Mouse (Mus musculus): ENCODE measurements around the gene Emp3.
"Not testable (repeated sequence)": the region's sequence is repeated elsewhere in the genome, so short reads cannot be mapped to it uniquely, and the experiment has no call there.

The Emp3 gene

GRCm38 (mm10) chr7:45921242-45921621 is at the start of gene Emp3:
Gene Emp3, minus strand, starts transcription at chr7:45921404.
- DNase-seq: no peak

- DNase-seq: no peak
Observed at GRCm38 (mm10) chr7:45956611-45957010, 35.4 kb upstream of the Emp3 start.

DNA sequence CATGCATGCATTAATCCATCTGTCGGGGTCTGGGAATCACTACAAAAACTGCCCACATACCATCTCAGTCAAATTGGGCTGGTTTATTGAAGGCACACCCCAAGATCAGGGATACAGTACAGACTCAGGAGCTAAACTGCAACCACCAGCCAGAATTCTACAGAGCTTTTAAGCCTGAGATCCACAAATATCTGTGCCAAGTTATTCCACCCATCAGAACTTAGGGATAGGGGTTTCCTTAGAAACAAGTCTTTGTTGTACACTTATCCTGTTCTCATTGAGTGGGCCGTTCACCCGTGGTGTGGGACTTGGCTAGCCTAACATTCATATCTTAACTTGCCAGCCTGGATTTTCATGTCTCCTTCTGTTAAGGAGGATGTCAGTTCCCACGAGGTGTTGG is 27.9 kb upstream of the Emp3 start:
- DNase-seq: no peak

- not testable (repeated sequence) for DNase-seq
Observed at GRCm38 (mm10) chr7:45943280-45943679, 22.1 kb upstream of the Emp3 start.

DNA sequence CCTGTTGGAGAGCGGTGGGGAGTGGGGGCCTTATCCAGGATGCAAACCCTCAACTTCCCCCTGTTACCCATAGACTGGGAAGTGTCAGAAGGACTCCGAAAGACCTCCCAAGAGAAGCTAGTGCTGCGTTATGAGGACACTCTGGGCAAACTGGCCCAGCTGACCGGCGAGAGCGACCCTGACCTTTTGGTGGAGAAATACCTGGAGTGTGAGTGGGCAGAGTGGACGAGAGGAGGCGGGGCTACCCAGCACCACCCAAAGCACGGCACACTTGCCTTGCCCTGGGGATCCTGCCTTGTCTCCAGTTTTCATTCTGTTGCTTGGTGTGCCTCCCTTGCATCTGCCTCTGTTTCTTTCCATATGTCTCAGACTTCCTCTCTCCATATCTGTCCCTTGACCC is 20.8 kb upstream of the Emp3 start:
- DNase-seq: no peak

DNA sequence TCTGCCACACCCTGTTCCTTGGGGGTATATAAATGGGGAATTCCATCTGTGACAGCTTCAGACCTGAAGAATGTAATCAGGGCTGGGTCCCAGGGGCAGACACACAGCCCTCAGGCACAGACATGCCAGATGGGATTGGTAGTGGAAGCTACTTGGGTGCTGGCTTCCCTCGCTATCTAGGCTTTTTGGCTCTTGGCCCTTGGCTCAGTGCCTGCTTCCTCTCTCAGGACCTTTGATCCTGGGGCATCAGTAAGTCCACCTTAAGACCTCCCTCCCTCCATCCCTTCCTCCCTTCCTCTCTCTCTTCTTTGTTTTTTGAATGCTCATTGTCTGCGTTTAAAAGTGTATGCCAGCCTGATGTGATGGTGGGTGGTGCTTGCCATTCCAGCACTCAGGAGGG is 18.6 kb upstream of the Emp3 start:
- DNase-seq: peak in 1 of 2 experiments; percentile 68

DNA sequence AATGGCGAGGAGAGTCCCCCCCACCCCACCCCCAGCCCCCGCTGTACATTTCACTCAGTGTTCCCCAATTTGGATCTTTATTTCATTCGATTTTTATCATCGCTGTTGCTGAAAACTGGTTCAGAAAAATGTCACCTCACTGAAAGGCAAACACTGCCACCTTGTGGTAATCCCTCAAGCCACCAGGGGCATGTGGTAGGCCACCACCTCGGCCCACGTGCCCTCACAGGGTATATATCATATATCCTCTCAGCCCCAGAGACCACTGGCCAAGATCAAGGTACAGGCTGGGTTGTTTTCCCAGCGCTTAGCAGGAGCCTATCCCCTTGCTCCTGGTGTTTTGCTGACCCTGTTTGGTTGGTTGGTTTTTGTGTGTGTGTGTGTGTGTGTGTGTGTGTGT is 13.9 kb upstream of the Emp3 start:
- DNase-seq: peak in 1 of 2 experiments; percentile 62

GRCm38 (mm10) chr7:45933766-45934165 is 12.6 kb upstream of the Emp3 start:
- DNase-seq: not testable (repeated sequence)

GRCm38 (mm10) chr7:45929688-45930087 is 8.5 kb upstream of the Emp3 start:
- DNase-seq: no peak

DNA sequence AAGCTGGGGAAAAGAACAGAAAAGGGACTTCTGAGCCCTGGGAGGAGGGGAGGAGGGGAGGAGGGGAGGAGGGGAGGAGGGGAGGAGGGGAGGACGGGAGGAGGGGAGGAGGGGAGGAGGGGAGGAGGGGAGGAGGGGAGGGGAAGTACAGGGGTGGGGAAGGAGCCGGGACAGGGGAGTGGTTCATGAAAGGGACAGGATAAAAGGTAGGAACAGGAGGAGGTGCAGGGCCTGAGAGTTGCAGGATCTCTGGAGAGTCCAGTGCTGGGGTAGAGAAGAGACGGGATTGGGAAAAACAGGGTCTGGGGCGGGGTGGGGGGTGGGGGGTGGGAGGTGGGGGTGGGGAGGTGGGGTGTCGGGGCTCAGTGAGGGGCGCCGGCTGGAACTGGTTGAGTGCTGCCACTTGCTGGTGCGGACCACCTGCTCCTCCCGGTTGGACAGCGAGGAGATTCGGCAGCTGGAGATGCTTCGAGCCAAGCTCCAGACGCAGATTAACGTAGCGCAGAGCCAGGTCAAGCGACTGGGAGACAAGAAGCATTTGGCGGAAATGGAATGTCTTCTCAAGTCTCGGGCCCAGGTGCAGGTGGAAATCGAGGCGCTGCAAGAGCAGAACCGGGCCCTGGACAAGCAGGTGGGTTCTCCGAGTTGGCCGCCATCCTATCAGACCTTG is 7.6 kb upstream of the Emp3 start:
- no peak for DNase-seq

- DNase-seq: peak in 1 of 2 experiments; percentile 42
Observed at GRCm38 (mm10) chr7:45924429-45924816, 3.2 kb upstream of the Emp3 start.

- peak; percentile 87 to 91 for DNase-seq
Observed at GRCm38 (mm10) chr7:45923762-45924428, 2.7 kb upstream of the Emp3 start, which contains the start of gene Ccdc114. Gene Ccdc114, plus strand, starts transcription at chr7:45924072.

DNA sequence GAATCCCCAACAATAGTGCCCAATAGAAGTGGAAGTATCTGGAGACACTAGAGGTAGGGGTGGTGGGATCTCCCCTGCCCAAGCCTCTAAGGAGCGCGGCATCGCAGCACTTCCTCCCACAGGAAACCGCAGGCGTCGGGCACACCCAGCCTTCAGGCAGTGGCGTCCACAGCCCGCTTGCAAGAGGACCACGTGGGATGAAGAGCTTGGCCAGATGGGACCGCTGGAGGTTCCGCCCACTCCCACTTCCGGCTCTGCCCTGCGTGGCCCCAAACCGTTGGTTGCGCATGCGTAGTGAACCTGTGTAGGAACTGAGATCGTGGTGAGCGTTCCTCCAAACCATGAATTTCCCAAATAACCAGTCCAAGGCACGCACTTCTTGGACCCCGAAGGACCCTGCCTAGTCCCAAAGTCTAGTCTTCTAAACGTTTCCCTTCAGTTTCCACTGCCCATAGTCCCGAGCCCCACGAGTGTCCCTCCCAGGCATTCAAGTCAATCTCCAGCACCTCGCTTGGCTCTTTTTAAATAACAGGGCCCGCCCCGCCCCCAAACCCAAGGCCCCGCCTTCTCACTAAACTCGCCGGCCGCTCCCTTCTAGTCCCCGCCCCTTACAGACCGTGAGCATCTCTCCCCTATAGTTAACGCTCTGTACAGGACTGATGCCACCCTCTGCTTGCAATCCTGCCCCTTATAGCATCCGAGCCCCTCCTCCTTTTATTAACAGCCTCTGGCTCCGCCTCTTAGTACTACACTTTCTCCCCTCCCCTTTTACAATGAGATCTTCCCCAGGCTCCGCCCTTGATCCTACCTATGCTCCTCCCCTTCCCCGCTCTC is 1.9 kb upstream of the Emp3 start:
- DNase-seq: peak; percentile 94 to 95

DNA sequence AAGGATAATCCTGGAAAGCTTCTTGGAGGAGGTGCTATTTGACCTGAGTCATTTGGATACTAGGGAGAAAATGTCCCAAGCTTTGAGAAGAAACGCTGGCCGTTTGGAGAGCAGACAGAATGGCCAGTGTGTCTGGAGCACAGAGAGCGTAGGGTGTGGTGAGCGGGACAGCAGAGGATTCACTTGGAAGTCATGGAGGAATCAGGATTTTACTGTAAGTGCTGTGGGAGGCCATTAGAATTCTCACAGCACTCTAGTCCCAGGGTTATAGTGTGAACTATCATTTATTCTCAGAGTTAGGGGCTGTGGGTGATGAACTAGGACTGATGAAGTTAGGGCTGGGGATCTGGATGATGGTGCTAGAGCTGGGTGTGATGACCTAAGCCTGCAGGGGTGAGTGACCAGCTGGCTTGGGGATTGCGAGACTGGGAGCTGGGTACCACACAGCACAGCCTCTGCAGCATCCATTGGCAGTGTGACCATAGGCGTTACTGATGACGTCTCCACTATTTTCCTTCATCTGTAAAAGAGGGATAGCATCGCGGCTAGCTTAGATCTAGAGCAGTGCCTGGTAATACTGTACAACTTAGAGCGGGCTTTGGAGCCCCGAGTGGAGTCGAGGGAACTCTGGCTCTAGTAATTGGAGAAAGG is 871 bp upstream of the Emp3 start:
- DNase-seq: no peak

DNA sequence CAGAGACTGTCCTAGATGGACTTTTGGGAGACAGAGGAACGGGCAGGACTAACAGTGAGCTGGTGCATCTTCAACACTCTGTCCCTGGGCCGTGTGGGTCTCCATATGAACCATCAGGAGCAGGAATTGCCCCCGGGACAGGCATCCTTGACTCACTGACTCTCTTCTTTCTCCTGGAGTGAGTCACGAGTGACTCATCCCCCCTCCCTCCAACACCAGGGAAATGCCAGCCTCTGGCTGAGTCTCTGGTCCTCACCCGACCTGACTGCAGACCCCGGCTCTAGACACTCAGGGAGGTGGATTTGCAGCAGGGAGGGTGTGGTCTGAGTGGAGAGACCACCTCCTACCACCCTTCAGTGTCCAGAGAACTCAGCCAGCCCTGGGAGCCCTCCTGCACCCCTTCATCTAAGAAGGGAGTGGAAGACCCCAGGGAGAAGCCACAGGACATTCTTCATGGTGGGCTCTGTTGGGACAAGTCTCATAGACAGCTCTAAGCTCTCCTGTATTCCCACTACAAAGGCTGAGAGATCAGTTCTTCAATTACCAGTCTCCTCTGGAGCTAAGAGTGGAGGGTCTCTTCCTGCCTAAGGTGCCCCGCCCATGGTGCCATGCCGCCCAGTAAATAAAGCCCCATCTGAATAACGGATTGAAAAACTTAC is 492 bp downstream of the Emp3 start:
- no peak for DNase-seq

- no peak for DNase-seq
Observed at GRCm38 (mm10) chr7:45919761-45920160, 1.4 kb downstream of the Emp3 start.

DNA sequence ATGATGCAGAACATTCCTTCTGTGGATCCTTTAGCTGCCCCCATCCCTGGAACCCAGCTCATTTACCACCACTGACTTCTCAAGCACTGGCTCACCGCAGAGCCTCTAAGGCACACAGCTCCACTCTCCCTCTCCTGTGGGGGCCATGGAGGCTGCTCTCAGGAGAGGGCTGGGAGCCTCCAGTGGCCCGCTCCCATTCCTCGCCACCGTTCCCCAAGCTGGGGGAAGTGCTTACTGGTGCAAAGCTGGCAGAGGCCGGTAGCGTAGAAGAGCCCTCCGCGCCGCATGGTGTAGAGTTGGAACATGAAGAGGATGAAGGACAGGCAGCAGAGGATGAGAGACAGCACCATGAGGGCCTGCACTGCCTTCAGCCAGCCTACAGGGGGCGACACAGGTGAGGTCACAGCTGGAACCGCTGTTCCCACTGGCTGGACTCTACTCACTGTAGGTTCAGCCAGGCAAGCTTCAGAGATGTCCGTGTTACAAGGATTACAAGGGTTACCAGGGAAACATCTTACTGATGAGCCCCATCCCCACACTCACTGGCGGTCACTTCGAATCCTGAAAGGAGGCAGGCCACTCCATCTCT is 2.0 kb downstream of the Emp3 start:
- DNase-seq: no peak

GRCm38 (mm10) chr7:45917926-45918325 is 3.3 kb downstream of the Emp3 start:
- DNase-seq: no peak

- DNase-seq: no peak
Observed at GRCm38 (mm10) chr7:45917004-45917704, 4.0 kb downstream of the Emp3 start.

DNA sequence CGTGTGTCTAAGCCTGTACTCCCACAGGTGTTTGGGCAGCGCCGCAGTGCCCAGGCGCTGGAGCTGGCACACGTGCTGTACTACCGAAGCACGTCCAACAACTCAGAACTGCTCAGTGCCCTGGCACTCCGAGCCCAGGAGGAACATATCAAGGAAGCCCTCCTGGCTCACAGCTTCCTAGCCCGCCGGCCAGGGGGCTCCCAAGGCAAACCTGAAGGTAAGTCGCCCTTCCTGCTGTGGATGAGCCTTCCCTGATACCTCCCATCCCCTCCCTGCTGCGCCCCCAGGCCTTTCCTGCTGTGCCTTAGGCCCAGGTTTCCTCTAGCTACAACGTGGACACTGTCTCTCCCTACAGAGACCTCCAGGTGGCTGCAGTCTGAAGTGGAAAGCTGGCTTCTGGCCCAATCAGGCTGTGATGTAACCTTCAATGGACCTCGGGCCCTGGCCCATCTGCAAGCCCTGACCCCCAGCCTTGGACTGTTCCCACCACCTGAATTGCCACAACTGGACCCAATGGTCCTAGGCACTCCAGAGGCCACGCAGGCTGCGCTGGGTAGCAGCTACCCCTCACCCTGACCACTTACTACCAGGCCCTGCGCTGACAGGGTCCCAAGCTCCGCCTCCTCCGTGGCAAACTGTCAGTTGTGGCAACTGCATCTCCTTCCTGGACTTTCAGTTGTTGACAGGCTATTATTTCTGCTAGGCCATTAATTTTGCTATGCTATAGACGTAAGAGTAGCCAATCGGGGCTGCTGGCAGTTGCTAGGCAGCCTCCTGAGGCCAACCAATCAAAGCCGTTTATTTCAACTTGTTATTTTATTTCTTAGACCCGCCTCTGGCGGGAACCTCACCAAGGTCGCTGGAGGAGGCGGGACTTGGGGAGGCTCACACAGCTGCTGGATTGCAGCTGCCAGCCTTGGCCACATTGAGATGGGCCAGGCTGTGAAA is 4.9 kb downstream of the Emp3 start:
- peak; percentile 71 to 80 for DNase-seq

Measured in kidney, adult 8-10 months (tissue).